Mouse (Mus musculus): ENCODE measurements around the gene Nat10.

Gene Nat10

DNA sequence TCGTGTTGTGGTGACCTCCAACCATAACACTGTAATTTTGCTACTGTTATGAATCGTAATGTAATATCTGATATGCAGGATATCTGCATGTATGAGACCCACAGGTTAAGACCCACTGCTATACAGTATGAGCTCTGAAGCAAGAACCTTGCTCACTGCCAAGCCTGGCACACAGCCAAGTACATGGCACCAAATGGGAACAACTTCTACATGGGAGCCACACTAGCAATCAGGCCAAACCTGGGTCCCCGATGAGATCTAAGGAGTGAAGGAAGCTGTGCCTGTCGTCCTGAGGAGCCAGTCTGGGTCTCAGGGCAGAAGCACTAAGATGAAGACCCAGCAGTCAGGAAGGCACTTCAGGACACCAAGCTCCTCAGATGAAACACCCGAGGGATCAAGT, 15.6 kb downstream of the Nat10 start:
- DNase-seq: peak; percentile 4 to 27

DNA sequence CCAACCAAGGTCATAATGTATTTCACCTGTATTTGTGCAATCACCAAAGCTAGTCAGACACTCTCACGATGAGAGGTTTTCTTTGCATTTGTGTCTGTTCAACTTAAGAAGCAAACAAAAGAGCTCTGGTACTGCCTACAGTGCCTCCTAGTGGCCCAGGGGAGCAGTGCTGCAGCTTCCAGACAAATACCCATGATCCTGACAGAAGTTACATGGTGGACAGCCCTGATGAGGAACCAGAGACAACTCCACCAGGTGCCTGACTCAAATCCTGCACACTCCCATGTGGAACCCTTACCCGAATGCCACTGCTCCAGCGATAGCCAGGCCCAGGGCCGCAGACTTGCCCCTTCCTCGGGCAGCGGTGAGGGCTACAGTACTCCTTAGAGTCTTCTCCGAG, 17.1 kb downstream of the Nat10 start:
- peak; percentile 36 to 82 for DNase-seq

DNA sequence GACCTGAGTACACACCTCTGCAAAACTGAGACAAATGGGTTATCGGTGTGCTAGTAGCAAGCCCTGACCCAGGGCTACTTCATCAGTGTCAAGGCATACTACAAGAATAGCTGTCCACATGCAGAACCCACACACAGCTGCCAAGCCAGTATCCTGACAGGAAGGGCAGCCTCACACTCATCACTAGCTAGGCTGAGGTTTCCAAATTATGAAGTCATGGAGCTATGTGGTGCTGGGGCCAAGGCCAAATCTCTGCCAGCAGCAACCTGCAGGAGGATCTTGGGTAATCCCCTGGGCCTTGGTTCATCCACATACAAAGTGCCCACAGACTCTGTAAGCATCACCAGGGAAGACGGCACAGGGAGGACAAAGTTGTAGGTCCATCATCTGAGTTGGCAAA, 17.5 kb downstream of the Nat10 start:
- peak; percentile 20 to 35 for DNase-seq

- DNase-seq: no peak
These were observed 18.2 kb downstream of the Nat10 start for GRCm38 (mm10) chr2:103742821-103743220.

GRCm38 (mm10) chr2:103731423-103731822, 29.6 kb downstream of the Nat10 start:
- no peak for DNase-seq

GRCm38 (mm10) chr2:103730999-103731398, 30.1 kb downstream of the Nat10 start:
- no peak for DNase-seq

- no peak for DNase-seq
These were observed 33.0 kb downstream of the Nat10 start for GRCm38 (mm10) chr2:103728027-103728540.

DNA sequence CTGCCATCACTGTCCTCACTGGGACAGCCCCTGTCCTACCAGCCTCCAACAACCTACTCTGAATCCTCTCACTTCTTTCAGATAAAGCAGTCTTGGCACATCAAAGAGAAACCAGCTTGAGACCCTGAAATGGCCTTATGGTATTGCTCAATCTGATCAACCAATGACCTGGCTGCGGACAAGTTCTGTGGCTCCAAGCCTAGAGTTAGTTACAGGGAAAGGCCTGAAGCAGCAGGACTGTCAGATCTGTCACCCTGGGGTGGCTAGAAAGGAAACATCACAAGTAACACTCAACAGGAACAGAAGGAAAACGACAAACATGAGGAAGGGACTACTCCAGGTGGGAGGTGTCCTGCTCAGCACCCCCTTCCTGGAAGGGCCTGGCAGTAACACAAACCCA, 36.5 kb downstream of the Nat10 start:
- no peak for DNase-seq

DNA sequence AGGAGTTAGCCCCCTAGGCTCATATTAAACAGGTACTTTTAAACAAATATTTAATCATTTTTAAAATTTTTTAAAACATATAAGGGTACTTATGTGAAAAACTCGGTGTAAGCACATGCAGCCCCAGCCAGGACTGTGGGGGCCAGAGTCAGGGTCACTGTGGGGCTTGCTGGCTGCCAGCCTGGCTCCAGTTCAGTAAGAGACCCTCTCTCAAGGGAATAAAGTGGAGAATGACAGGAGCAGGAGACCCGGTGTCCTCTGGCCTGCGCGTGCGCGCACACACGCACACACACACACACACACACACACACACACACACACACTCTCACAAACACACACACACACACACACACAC, 41.8 kb downstream of the Nat10 start:
- no peak for DNase-seq

DNA sequence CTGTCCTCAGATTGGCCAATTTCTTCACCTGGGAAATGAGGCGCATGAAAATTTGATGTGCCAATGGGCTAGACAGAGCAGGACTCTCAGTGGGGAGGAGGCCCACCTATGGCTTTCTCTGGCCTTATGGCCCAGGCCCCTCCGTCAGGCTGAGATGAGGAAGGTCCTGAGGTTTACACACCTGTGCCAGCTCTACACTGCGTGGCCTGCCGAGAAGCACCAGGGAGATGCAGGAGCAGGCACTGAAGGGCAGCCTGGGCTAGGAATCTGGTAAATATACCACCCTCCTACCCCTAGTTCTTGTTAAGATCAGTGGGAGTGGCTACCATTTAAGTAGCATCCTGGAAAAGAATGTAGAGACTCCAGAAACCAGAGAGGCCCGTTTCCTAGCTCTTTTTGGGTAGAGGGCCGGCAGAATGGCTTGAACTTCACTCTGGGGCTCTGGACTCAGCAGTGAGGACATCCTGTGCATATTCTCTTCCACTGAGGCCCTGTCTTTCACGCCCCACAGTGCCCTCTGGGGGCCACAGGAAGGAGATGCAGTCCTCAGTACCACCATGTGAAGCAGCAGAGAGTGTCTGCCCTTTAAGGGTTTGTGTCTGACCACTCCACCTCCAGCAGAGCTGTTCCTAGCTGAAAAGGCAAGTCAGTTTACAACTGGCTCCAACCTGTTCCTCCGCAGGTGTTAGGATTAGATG, 42.3 kb downstream of the Nat10 start:
- DNase-seq: peak; percentile 76 to 86

GRCm38 (mm10) chr2:103714412-103714811, 46.7 kb downstream of the Nat10 start:
- no peak for DNase-seq

GRCm38 (mm10) chr2:103713831-103714230, 47.2 kb downstream of the Nat10 start:
- DNase-seq: peak; percentile 58 to 69

DNA sequence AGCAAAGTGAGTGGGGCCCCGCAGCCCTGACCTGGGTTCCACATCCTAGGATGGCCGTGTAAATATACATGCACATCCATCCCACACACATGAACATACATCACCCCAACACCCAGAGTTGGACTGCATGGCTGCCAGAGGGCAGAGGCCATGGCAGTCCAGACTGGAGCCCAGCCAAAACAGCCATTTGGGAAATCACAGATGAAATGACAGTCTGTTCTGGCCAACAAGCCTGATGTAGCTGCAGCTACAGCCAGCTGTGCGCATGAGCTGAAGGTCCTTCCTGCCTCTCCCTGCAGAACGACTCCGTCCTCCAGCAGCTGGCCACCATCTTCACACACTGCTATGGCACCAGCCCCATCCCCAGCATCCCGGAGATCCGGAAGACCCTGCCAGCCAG, 50.2 kb downstream of the Nat10 start:
- no peak for DNase-seq

DNA sequence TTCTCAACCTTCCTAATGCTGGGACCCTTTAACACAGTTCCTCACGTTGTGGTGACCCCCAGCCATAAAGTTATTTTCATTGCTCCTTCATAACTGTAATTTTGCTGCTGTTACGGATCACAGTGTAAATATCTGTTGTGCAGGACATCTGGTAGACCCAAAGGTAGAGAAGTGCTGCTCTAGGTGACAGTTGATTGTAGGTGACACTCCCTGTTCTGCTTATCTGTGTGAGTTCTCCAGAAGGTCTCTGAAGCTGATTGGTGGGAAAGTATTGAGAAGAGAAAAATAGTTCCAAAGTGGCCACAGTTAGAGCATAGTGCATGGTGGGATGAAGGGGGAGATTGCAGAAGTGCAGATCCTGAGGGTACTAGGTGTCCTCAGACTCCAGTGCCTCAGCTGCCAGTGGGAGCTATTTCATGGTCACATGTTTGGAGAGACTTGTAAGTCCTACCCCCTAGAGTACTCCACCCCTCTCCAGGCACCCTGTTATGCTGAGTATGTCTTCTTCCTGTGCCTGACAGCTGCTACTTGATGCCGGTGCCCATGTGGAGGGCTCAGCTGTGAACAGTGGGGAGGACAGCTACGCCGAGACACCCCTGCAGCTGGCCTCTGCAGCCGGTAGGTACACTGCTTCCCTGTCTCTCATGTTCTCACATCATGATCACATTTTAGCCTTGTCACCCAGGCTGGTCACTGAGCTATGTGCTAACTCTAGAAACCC, 53.9 kb downstream of the Nat10 start:
- no peak for DNase-seq

DNA sequence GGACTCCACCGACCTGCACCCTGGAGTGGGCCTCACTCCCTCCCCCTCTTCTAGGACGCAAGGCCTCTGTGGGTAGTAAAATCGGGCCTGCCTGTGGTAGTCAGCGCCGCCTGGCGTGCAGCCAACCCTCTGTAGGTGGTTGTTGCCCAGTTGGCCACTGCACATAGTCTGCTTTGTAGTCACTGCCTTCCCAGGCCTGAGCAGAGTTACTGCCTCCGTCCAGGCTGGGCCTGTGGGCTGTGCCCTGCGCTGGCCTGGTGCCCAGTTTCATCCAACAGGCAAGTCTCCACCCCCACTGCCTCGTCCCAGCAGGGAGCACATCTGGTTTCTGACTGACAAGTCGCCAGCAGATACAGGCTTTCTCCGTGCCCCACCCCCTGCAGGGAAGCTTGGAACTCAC, 54.8 kb downstream of the Nat10 start:
- DNase-seq: peak; percentile 93 to 94

DNA sequence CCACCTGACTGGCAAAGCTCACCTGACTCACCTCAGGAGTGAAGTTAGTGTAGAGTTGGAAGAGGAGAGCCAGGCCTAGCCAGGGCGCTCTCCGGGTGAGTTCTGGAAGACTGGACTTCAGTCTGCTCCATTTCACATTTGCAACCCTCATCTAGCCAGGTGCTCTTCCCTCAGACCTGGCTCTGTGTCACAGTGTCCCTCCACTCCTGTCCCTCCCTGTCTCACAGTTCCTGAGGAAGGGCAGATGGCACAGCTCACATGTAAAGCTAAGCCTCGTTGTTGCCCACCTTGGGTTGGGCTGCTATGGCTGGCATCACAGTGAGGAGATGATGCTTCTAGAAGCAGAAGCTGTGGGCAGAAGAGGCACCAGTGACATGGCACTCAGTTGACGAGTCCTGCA, 55.2 kb downstream of the Nat10 start:
- DNase-seq: peak; percentile 18 to 25

- no peak for DNase-seq
These were observed 57.2 kb downstream of the Nat10 start for GRCm38 (mm10) chr2:103703865-103704264.

DNA sequence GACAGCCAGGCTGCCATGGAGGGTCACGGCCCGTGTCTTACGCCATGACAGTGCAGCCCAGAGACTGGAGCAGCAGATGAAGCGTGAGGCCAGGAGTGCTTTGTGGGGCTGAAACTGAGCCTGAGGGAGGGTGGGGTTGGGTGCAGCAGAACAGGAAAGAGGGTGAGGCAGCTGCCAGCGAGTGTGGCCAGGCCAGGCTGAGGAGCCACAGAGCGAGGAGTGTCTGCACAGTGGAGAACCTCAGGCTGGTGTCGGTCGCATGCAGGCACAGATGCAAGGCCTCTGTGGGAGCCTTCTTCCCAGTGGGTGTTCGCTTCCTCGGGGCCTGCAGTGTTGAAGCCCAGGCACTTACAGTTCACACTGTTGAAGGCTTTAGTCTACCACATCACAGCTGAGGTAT, 57.7 kb downstream of the Nat10 start:
- DNase-seq: no peak

GRCm38 (mm10) chr2:103700514-103700913, 60.6 kb downstream of the Nat10 start:
- peak in 1 of 2 experiments; percentile 30 for DNase-seq

GRCm38 (mm10) chr2:103696177-103696576, 64.9 kb downstream of the Nat10 start:
- DNase-seq: peak; percentile 68 to 76

GRCm38 (mm10) chr2:103694777-103695563, 66.1 kb downstream of the Nat10 start:
- no peak for DNase-seq

DNA sequence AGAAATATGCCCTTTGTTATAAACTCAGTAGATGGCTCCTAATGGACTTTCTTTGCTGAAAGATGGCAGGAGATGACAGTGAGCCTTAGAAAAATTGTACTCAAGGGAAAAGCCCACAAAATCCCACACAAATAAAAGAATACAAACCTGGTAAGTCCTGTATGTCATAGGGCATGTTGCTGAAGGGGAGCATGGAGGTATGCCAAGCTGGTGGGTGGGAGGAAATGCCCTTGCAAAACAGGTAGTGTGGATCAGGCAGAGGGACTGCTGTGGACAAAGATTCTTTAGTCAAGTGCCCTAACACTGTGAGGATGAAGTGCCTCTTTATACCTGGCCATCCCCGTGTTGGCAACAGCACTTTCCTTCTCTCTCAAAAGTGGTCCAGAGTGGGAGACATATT, 68.3 kb downstream of the Nat10 start:
- DNase-seq: no peak

GRCm38 (mm10) chr2:103691278-103691677, 69.8 kb downstream of the Nat10 start:
- DNase-seq: peak in 1 of 2 experiments; percentile 48

DNA sequence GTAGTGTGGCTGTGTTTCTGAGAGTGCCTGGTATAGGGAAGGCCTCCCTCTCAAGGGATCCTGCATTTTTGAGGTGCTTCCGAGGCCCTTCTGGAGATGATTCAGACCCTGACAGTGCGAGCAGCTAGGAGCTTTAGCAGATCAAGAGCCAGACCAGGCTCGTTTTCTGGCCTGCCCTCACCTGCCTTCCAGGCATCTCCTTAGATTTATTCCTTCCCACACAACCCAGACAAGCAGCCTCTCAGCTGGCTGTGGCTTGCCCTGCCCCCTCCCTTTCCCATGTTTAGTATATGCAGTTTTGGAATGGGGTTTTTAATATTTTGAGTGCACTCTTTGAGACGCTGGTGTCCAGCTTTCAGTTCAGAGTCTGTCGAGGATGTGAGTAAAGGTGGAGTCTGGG, 70.2 kb downstream of the Nat10 start:
- DNase-seq: no peak
